Mouse (Mus musculus) spleen, postnatal 14 days (tissue): ENCODE data around the gene Ccdc57.
A peak's percentile ranks its signal among the peaks of the same experiment; 100 is the strongest.
"Not testable (repeated sequence)": the region's sequence is repeated elsewhere in the genome, so short reads cannot be mapped to it uniquely, and the experiment has no call there.

Experiments
- DNase-seq, 2 experiments: peaks; one replicate each; pipeline ENCODE4 v3.0.0; 2021 to 2022; ENCODE audit warnings: low spot score in 2 of 2

Gene Ccdc57

DNA sequence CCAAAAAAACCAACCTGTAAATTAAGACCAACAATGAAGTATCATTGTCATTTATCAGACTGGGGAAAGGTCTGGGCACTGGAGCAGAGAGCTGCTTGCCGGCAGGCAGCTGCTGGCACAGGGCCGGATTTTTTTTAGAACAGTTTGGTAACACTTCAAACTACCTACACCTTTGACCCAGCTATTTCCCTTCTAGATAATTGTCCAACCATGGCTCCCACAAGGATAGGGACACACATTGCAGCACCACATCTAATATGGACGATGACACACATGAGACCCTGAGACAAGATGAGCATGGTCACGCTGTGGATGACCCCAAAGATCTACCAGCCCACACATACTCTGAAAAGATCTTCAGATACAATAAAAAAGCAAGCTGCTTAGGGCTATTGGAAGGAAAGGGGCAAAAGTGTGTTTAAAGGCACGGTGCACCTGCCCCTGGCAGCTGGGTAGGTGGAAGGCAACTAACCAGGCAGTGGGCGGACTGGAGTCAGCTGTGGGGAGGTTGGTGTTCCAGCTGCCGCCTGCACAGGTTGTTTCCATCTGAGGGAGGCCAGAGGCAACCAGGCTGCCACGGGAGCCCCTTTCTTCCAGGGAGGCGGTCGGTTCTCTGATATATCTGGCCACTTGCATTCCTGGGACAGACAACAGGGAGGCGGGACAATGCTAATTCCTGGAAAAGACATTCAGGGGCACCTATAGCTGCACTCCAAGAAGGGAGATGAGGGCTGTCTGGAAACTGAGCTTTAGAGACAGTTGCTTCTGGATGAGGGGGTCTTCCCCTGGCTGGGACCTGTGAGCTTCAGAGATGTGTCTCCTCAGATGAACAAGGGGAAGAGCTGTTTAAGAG is 80.4 kb downstream of the Ccdc57 start:
- DNase-seq = no peak

DNA sequence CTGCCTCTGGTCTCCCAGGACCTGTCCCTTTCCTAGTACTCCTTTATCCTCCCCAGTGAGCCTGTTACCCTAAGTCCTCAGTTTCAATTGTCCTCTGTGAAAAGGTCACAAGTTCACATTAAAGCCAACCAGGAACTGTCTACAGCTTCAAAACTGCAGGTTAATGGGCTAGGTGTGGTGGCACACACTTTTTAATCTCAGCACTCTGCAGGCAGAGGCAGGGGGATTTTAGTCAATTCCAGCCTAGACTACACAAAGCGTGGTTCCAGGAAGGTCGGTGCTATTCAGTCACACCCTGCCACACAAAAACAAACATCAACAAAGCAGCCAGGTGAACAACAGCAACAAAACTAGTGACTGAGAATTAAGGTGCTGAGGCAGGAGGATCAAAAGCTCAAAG is 81.1 kb downstream of the Ccdc57 start:
- no peak for DNase-seq

DNA sequence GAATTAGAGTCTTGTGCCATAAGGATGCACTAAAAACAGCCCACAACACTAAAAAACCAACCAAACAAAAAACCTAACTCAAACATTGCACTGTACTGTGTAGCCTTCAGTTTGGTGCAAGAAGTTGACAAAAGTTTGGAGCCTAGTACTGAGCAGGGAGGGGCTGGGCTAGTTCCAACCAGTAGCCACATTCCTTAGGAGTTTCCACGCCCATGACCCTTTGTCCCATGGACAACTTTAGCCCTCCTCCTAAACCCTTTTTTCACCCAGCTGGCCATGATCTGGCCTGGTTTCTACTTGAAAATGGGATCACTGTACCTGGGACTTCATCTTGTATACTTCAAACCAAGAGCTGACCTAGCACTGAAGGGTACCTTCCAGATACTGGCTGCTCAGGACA is 81.5 kb downstream of the Ccdc57 start:
- DNase-seq = no peak

DNA sequence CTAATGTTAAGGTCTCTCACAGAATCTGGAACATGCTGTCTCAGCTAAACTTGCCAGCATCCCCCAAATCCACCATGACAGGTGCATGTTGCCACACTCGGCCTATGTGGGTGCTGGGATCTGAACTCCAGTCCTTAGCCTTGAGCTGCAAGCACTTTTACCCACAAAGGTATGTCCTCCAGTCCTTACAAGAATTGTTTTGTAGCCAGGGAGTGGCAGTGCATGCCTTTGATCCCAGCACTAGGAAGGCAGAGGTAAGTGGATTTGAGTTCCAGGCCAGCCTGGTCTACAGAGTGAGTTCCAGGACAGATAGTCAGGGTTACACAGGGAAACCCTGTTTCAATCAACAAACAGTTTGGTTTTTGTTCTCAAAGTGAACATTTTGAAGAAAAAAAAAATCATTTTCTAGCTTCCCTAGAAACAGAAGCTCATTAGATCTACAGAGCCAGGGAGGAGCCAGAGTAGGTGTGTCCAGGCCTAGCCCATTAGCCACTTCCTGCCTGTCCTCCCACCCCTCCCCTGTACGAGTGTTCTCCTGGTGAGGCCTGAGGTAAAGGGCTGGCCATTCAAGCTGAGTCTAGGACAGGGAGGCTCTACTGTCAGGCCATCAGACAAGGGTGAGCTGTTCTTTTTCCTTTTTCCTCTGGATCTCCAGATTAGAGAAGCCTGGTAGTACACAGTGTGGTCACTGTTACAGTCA is 82.2 kb downstream of the Ccdc57 start:
- DNase-seq = no peak

DNA sequence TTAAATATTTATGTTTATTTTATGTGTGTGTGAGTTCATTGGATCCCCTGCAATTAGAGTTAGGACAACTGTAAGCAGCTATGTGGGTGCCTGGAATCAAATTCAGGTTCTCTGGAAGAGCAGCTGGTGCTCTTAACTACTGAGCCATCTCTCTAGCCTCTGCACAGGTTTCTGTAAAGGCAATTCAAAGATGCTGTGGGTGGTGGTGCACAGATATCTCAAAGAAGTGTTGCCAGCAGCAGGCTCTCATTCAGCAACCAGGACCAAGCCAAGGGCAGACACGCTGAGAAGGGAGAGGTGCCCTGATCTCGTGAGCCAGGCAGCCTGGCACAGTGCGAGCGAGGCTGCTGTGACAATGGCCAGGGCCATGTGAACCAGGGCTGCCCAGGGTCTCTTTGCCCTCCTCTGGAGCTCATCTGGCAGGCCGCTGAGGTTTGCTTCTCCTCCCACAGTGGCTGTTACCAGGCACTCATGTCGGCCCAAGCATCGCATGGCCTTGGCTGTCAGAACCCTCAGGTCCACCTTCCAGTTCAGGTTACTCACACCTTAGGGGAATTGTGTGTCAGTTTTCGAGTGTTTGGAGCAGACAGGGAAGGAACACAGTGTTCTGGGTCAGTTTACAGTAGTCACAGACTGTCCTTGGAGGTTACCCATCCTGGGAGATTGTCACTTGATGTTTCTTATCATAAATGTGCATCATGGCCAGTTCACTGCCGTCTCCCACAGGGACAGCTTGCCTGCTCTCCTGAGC is 85.8 kb downstream of the Ccdc57 start:
- DNase-seq = no peak

DNA sequence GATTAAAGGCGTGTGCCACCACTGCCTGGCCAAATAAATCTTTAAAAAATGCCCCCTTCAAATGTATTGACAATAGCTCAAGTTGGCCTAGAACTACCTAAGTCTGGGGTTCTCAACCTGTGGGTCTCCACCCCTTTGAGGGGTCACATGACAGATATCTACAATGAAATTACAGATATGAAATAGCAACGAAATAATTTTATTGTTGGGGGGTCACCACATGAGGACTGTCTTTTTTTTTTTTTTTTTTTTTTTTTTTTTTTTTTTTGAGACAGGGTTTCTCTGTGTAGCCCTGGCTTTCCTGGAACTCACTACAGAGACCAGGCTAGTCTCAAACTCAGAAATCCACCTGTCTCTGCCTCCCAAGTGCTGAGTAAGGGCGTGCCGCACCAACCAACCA is 88.3 kb downstream of the Ccdc57 start:
- no peak for DNase-seq

DNA sequence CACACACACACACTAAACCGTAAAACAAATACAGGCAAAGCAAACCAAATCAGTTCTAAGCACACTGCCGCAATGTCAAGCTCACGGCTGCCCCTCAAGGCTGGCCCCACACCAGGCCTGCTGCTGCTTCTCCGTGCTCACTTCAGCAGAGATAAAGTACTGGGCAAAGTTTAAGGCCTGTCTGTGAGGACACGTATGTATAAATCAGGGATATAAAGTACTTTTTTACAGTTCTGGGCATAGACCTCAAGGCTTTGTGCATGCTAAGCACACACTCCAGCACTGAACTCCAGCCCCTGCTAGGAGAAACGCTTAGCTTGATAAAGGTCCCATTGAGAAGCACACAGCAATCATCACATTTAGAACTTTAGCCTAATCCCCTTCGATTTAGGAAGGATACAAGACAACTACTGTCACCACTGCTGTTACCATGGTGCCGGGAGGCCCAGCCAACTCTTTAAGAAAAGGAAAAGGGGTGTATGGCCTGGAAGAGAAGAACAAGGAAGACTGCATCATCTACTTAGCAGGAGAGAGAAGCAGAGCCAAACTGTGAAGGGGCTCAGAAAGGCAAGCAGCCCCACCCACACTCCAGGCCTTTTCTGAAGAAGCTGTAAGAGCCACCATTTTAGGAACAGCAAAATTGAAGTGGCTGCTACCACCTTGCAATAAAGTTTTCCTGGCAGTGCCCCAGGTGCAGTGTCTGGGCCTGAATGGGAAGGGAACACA is 99.0 kb downstream of the Ccdc57 start:
- DNase-seq = no peak

DNA sequence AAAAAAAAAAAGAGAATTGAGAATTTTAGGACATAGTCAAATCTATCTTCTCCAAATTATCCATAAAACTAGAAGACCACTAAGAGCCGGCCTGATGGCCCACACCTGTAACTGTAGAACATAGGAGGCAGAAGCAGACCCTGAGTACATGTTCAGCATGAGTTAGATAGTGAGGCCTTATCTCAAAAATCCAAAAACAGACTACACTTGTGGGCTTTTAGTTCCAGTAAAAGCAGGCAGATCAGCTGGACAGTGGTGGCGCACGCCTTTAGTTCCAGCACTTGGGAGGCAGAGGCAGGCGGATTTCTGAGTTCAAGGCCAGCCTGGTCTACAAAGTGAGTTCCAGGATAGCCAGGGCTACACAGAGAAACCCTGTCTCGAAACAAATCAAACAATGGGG is 99.7 kb downstream of the Ccdc57 start:
- not testable (repeated sequence) for DNase-seq

DNA sequence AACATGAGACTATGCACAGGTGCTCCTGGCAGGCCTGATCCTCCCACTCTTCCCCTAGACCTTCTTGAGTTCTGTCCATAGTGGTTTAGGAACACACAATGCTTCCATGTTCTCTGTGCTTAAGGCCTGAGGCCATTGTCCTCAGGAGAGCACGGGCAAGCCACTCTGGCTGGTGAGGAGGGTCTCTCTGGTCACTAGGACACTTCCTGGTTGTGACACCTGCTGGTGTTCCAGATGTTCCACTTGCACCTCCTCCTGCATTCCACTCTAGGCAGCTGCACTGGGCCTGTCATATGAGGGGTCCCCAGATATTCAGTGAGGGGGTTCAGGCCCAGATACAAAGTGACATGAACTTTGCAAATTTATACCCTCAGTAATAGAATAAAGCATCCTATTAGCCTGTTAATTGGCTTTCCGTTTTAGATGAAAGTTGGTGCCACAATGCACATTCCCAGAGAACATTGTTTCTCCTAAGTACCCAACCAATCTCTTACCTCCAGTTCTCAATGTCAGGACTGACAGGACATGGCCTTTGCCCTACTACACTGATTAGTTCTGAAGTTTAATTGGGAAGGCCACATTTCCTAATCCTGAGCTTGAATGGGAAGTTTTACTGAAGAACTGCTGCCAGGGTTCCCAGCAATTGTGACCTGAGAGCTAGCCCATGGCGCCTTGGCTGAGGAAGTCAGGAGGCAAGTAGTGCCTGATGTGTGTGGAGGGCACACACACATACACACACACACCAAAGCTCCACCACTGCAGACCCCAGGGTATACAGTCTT is 100.8 kb downstream of the Ccdc57 start:
- no peak for DNase-seq

DNA sequence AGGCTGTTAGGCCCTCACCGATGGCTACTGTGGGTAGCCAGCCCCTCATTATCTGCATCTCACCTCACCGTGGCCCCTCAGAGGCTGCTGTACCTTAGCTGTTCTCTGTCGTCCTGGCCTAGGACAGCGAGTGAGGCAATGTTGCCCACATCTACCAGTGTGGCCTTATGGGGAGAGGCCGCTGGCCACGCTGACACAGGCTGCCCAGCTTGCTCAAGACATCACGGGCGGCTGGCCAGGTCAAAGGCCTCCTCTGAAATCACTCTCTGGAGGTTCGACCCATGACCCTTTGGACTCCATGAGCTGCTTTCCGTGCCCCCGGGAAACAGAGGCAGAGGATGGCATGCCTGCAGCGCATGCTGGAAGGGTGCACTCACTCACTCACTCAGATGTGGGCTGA is 102.0 kb downstream of the Ccdc57 start:
- no peak for DNase-seq

DNA sequence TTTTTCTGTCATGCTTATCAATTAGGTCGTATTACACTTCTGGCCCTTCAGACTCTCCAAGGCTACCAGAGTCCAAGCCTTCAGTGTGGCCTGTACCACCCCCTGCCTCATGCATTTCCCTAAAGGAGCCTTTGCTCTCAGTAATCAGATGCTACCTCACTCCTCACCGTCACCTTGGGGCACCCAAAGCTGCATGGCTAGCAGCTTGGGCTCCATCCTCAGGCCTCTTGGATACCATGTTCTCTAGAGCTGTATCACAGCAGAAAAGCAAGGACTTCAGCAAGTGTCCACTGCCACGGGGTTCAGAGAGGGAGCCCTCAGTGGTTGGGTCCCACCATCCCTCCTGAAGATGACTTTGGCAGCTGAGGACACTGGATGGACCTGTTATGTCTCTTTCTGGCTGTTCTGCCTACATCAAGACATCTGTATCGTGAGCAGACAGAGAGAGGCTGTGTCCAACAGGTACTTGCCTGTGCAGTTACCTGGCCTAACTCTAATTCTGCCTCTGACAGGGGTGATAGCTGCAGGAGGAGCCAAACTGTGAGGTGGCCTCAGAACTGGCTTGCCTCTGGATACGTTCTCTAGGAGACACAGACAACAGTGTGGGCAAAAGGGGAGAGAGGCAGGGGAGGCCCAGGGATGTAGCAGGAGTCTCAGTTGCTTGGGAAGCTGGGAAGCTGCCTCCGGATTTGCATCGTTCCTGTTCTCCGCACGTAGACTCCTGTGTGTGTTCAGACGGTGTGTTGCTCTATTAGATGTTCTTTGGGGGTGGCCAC is 102.7 kb downstream of the Ccdc57 start:
- no peak for DNase-seq

DNA sequence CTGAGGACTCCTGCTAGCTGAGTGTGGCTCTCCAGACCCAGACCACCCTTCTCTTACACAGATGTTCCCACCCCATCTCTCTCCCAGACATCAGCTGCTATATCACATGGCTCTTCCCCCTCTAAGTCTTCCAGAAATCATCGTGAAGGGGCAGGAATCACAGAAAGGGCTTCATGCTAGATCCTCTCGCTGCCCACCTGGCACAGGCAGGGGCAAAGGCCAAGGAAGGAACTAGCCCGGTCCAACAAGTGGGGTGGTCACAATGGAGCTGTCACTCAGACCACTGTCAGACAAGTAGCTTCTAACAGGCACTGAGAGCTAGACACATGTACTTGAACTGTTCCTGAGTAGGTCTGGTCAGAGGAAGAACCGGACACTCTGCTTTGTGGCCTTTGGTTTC is 104.3 kb downstream of the Ccdc57 start:
- DNase-seq = no peak

DNA sequence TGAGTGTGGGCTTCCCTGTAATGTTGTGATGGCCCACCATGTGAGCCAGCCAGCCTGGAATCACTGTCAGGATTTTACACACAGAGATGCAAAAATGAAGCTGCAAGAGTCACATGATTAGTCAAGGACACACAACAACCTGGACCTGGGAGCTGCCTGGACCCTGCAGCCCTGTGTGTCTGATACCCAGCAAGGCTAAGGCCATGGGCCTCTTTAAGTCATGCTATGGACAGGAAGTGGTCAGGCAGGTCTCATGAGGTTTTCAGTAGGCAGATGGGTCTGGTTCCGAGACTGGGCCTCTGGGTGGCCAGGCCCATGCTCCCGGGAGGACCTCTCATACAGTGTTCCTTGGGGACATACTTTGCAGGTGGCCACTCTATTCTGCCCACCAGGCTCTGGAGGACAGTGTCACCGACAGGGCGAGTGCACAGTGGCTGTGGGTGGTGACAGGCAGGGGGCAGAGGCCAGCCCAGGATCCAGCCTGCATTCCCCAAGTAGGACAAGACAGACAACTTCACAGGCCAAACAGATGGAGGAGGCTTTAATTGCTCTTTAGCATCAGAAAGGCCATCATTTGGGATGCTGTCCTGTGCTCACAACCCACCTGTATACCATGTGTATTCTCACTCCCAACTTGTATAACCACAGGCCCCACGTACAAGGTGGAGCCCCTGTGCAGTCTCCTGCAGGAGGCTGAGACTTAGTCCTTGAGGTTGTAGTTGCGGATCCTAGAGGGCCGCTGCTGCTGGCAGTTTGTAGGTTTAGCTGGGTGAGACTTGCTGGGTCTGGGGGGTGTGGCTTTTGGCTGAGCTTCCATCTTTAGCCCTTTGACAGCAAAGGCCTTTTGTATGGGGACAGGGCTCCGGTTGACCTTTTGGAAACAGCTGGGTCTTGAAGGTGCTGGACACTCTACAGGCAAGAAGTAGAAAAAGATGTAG is 106.4 kb downstream of the Ccdc57 start:
- DNase-seq = no peak

DNA sequence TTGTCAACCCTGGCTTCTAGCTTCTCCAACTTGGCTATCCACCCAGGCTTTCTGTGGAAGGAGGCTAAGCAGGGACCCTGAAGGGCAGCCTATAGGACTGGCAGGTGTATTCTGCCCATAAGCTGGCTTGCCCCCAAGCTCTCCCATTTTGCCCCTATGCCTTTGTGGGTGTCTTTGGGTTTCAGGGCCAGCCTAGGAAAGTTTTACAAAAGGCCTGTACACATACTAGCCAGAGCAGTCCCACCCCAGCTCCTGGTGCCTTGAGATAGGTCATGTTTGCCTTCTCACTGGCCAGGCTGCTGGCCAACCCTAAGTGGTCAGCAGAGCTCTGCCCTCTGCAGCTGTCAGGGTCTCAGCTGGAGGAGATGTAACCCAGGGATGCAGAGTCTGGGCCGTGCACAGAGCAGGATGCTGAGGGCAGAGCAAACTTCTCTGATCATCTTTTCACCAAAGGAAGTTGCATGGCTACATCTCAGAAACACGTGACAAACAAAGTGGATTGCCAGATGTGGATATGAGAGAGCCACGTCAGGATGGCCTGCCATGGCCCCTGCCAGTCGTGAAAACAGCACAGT is 107.3 kb downstream of the Ccdc57 start:
- DNase-seq = no peak

DNA sequence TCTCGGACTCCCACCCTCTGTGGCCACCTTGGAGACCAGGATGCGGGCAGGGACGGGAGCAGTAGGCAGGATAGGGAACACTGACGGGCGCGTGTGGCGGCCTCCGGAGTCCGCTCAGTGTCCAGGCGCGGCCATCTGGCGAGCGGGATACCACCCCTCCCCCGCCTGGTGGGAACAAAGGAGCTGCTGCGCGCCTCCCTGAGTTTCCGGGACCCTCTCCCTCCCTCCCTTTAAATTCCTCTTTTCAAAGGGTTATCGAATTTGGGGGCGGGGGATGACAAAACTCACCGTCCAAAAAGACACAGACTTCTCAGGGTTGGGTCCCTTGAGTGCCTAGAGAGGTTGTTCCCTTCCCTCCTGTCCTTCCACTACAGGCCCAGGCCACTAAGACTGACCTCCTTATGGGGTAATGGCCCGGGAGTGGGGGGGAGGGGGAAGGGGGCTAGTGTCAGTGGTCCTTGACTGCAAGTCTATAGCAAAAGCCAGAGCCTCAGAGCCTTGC is 107.8 kb downstream of the Ccdc57 start:
- no peak for DNase-seq

DNA sequence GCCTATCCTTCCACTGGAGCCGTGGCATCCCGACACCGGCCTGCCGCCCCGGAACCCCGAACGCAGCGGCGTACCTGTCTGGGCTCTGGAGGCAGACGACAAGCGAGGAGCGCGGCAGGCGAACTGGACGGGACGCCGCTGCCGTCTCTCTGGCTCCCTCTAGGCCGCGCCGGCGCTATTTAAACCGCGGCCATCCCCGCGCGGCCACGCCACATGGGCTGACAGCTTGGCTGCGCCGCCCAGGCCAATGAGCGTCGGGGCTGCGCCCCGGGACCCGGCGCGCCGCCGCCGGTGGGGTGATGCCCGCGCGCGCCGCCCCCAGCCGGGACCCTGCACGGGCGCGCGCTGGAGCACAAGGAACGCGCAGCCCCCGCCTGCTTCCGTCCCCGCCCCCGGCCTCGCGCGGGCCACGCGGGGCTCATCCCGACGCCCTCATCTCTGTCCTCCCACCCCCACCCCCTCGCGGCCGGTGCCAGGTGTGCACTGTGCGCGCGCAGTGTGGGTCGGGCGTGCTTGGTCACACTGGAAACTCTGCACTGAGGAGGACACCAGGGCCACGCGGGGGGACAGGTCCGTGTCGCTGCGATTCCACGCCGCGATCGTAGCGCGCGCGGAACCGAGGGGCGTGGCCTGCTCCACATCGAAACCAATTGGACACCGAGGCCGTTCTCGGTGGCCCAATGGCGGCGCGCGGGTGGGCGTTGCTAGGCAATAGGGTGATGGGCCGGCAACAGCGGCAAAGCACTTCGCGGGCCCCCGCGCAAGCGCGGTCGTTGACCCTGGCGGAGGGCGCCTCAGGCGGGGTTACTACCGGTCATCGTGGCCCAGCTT is 108.5 kb downstream of the Ccdc57 start, which contains the start of gene Fasn:
Fasn (minus strand) TSS at position 592 of the 831 bp plus-strand sequence.
- peak; percentile 83 to 89 for DNase-seq

DNA sequence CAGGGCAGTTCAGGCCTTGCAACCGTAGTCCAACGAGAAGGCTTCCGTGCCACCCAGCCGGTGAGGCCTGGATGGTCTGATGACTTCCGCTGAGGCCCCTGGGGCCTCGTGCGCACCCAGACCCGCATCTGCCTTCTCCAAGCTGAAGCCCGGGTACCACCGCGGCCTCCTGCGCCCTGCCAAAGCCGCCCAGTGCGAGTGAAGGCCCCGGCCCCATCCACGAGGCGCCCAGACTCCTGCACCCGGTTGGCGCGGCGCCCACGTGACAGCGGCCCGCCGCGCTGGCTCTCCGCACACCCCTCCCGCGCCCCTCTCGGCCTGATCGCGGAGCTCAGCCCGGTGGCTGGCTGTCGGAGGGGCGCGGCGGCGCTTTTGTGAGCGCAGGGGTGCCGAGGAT is 109.1 kb downstream of the Ccdc57 start:
- peak in 1 of 2 experiments; percentile 36 for DNase-seq
